Mouse (Mus musculus): ENCODE measurements around the gene Trim65.

- TF ChIP-seq POLR2A (IDR thresholded peaks at IDR 0.05; ENCODE audit: borderline replicate concordance, low read depth, low read length) (no peak), CTCF (IDR thresholded peaks at IDR 0.05; ENCODE audit: low read depth, low read length) (no peak)
These were observed 47.6 kb upstream of the Trim65 start for GRCm38 (mm10) chr11:116178411-116179121.
